Mouse (Mus musculus) ZHBTc4 (cell line): Measurements from ENCODE around the gene Grid1.

Source experiments
- DNase-seq: peaks from one replicate; pipeline ENCODE4 v3.0.0-alpha.2; 2011; ENCODE audit warnings: low read depth, low spot score

The Grid1 gene

DNA sequence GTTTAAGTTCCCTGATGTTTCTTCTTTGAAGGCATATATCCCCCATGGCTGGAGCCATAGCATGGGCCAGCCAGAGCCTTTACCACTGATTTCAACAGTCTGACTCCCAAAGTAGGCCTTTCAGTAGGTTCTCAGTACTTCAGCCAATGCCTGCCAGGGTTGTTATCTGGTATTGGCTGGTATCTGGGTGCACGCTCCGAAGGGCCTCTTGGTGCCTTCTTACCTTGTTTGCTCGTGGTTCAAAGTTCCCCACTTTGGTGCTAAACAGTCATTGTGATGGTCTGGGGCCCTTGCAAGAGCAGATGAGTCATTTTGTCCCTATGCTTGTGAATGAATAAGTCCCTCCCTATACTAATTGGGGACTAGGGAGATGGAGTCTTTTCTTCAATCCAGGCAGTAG, 377.5 kb downstream of the Grid1 start:
- no peak for DNase-seq

DNA sequence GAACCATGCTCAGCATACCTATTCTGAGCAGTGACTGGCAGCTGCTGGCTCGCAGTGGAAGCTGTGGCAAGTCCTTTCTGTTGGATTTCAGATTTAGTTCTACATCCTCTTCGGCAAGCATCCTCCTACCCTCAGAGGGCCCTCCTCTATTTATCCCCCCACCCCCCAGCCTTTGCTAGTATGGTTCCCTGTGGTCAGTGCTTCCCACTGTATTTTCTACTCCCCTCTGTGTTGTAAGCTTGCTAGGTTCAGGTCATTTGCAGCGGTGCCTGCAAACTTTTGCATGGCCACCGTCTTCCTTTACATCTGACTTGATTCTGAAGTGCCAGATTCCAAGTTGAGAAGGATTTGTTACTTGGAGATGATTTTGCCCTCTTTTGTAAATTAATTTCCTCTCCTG, 378.5 kb downstream of the Grid1 start:
- DNase-seq, result no peak

DNA sequence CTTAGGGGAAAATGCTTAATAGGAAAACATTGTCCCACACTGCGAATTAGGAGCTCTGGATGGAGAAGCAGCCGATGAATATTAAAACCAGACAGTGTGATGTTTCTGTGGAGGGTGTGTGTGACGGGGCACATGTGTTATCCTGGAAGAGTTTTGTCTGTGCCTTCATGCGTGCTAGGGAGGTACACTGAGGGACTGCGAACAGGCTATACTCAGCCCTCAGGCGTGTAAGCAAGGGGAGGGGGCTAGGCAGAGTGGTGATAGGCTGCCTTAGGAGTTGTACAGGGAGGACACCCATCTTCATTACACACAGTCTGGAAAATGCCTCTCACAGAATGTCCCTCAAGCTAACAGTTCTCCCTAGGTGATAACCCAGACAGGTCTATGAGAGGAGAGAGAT, 379.0 kb downstream of the Grid1 start:
- DNase-seq, result no peak

DNA sequence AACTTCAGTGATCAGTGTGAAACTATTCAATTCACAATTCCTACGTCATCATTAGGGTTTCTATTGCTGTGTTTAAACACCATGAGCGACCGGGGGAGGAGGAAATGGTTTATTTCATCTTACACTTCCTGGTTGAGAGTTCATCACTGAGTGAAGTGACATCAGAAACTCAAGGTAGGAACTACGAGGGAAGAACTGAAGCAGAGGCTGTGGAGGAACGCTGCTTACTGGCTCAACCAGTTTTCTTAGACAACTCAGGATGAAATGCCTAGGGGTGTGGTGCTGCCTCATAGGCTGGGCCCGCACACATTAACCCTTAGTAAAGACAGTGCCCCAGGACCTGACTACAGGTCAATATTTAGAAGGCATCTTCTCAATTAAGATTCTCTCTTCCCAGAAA, 389.5 kb downstream of the Grid1 start:
- no peak for DNase-seq

DNA sequence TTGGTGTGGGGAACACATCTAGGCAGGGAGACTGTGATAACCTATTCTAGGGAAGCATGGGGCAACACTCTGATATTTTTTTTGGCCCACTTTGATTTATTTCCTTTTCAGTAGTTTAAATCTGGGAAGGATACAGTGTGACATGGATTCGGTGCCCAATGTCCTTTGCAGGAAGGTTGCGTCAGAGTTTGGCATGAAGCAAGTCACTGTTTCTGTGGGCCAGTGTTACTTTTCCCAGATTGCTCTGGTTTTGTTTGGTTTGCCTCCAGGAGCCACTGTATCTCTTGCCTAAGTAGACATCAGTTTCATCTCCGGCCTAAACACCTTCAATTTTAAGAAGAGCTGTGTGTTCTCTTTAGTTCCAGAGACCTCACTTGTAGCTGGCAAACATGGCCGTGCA, 399.1 kb downstream of the Grid1 start:
- DNase-seq, result no peak

DNA sequence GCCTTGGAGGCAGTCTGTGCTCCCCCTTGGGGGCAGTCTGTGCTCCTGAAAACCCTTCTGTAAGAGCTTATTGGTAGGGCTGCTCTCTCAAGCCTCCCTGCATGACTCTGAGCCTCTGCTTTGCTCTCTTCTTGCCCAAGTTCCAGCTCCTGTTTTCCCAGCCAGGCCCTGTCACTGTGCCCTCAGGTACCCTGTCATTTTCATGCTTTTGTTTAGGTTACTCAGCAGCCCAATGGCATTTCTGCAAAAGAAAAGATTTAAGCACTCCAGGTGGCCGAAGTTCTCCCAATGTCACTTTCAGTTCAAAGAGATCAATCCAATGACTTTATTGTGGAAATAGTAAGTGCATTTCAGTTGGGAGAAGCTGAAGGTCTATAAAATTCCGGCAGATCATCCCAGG, 402.3 kb downstream of the Grid1 start:
- DNase-seq, result no peak

DNA sequence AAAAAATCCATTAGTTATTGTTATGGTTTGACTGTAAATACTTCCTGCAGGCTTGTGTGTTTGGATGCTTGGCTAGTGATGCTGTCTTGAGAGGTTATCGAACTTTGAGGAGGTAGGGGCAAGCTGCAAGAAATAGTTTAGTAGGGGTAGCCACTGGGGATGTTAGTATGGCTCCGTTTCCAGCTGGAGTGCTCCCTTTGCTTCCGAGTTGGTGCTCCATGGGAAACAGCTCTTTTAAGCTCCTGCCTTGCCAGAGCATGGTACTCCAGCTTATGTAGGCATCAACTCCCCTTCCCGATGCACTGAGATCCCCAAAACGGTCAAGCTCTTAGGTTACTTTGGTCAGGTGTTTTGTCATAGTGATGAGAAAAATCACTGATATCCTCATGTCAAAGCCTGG, 407.7 kb downstream of the Grid1 start:
- no peak for DNase-seq

DNA sequence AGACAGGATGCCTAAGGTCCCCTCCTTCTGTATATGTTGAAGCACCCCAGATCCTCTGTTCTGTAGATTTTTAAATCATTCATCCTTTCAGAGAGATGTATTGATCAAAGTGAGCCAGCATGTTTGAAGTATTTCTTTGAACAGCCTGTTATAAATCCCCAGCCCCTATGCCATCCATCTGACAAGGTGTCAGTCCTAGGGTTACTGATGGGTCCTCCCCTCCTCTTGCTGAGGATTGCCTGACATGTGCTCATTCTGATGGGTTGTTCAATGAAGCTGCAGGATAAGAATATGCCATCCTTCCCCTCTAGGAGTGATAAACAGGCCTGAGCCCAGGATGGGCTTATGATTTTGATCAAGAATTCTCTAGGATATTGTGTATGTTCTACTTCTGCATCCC, 411.5 kb downstream of the Grid1 start:
- DNase-seq, result no peak

DNA sequence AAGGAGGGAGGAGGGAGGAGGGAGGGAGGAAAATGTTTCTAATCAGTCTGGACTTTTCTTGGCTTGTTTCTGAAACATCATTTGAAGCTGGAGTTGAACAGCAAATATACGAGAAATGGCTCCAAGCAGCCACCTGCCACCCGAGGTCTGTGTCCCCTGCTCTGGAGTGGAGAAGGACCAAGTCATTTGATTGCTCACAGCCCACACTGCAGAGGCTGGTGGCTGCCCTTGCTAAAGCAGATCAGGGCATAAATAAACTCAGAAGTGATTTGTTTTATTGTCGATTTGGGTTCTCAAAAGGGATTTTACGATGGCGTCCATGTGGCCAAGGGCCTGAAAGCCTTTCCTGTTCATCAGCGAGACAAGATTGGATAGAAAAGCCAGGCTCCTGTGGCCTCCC, 423.0 kb downstream of the Grid1 start:
- no peak for DNase-seq

DNA sequence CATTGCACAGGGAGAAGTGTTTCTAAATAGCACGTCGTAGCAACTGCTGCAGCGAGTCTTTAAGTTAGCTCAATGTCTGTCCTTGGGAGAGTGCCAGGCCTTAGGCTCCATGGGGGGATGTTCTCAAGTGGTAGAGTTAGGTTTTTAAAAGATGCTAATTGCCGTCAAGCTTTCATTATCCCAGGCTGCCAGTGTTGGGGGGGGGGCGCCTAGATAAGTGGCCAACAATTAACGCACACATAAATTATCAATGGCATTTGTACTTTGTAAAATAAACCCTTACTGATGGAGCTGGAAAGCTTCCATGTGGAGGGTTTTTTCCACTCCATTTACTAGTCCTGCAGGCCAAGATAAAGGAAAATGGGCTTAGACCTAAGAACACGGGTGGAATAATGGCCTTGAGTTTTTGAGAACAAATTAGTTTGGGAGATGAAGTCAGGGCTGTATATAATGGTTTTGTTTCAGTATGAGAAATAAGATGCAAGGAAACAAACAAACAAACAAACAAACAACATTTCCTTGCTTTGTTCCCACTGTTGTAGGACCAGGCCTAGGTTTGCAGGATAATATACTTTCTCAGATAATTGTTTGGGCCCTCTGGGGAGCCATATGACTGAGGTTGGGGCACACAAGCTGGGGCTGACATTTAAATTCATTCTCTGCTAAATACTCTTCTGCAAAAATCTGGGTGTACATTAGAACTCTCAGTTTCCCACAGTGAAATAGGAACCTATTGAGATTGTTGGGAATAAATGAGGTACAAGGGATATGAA, 425.1 kb downstream of the Grid1 start:
- DNase-seq, result no peak

DNA sequence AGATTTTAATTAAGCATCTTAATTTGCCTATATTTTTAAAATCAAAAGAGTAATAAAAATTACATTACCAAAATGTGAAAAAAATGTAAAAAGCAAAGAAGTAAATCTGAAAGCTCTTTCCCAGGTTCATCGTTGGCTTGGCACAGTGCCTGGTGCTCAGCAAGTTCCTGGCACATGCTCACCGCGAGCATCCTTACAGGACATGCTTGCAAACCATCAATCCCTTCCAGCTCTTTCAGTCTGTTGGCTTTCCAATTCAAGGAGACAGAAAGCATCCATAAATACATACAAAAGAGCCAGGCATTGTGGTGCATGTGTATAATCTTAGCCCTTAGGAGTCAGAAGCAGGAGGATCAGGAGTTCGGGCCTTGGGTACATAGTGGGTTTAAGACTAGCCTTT, 430.5 kb downstream of the Grid1 start:
- no peak for DNase-seq

DNA sequence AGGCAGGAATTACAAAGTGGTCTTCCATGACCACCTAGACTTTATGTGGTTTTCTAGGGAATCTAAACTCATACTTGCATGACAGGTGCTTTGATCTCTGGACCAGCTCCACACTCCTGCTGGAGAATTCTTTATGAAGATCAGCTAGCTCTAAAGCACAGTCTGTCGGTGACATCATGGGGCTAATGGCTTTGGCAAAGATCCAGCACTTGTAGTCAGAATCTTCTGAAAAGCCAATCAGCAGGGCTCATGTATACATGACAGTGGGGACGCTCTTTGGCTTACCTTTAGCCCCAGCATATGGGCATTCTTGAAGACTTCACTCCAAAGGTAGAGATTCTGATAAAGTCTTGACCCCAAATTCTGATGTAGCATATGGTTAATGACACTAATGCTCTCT, 434.6 kb downstream of the Grid1 start:
- no peak for DNase-seq

DNA sequence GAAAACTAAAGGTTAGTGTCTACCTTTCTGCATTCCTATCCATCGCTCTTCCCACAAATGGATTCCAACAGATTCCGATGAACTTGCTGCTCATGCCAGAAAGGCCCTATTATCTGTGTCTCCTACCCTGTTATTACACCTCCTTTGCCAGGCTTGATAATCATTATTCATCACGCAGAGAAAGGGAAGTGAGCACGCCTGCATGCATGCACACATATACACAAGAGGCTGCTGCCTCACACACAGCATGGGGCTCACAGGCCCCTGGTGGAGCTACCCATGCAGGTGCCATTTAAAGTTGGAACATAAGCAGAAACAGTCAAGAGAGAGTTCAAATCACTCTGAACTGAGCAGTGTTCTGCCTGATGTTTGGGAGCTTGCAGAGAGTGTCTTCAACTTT, 450.4 kb downstream of the Grid1 start:
- DNase-seq, result no peak

DNA sequence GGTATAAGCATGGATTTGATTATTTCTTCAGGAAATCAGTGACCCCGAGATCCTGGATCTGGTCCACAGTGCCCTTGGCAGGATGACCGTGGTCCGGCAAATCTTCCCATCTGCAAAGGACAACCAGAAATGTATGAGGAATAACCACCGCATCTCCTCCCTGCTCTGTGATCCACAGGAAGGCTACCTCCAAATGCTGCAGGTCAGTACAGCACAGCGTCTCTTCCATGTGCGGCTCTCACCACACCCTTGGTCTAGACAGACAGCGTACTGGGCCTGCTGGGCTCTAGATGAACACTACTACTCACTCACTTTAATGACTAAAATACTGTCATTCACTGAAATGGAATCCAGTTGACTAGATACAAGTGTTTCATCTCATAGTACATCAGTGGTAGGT, 489.3 kb downstream of the Grid1 start:
- DNase-seq, result no peak

DNA sequence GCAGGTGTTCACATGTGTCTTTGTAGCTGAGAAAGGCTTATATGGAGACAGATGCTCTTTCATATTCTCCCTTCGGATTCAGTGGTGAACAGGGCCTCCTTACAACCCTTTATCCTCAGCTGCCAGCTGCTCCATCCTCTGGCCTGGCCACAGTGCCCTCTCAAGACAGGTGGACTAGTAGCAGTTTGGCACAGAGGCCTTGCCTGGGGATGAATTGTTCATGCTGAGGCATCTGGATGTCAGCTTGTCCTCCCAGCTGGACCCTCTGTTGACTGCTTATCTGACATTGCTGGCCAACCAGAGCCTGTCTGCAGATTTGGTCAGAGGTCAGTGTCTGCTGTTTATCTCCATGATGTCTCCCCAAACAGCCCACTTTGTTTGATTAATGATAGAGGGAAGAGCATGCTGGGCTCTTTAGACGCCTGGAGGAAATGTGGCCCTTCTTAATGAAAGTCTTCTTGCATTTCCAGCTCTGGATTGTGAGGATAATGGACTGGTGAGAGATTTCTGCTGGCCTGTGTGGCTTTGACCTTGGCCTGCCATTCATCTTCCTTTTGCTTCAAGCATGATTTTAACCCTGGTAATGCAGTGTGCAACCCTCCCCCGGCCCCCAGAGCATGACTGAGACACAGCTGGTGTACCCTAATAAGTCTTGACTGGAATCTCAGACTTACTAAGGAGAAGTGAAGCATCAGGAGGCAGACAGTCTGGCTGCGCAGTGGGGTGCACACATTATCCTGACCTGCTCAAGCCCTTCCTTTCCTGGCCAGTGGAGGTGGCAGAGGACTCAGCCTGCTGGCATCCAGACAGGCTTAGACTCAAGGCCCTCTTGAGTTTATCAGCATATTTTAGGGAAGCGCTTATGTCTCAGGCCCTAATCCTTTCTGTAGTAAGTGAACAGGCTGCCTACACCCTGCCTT, 493.7 kb downstream of the Grid1 start:
- no peak for DNase-seq

DNA sequence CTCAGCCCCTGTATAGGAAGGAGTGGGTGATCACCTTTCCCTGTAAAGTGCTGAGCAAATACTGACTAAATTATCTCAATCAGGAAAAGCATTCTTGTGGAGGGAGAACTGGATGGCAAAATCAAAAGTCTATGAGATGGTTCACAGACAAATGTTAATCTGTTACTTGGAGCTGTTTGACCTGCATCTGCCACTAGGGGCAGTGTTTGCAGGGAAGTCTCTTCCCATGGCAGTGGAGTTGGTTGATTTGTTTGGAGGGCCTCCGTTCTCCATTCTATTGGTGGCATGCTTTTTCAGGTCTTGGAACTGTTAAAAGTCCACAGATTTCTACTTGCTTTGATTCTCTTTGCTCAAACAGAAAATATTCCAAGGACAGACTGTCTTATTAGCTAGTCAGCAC, 506.4 kb downstream of the Grid1 start:
- DNase-seq, result peak; percentile 63

DNA sequence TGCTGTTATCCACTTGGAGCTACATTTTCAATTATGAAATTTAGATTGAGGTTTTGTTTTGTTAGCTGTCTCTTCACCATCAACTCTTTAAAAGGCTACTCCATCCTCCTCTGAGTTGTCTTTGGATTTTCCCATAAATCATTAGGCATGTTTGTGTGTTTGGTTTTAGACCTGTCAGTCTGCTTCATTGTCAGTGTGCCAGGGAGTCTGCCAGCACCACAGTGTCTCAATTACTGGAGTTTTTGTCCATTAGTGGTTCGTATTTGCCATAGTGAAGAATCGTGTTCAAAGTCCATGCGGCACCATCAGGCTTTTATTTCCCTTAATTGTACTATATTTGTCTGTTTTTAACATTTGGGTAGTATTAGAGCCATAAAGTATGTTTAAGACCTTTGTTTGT, 516.7 kb downstream of the Grid1 start:
- no peak for DNase-seq

DNA sequence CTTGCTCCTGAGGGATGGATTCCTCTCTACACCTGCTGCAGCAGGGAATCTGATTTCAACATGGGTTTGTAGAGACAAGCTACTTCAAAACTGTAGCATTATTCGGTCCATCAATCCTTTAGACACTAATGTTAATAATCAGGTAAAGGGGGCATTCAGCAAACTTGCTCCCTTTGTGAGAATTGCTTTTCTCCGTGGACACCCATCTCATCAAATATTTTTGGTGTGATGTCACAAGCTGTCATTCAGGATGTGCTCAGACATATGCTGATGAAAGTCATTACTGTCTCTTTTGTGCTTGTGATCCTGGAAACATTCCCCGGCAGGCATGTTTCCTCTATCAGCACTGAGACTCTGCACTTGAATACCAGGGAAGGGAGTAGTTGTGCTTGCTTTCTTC, 536.1 kb downstream of the Grid1 start:
- DNase-seq, result no peak

DNA sequence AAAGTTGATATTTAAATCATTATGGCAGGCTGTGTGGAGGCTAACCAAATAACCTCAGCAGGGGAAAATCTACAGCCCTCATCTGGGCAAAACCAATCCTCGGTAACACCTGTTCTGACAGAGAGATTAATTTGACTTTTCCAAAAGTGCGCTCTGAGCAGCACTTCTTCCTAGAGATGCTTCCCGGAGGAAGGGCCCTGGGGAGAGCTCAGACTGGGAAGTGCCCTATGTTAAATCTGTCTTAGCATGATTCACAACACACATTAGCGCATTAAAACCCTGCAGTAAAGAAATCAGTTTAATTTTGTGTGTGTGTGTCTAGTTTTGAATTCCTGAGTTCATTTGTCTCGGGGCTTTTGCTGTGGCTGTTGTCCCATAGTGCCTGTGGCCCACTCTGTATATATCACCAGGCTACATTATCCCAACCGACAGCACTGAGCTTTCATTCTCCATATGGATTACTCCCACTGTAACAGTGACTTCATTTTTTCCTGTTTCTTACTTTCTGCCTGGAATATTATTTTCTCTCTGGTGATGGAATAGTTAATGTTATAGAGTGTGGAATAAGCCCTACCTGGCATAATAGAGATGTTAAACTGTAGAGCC, 536.7 kb downstream of the Grid1 start:
- no peak for DNase-seq

DNA sequence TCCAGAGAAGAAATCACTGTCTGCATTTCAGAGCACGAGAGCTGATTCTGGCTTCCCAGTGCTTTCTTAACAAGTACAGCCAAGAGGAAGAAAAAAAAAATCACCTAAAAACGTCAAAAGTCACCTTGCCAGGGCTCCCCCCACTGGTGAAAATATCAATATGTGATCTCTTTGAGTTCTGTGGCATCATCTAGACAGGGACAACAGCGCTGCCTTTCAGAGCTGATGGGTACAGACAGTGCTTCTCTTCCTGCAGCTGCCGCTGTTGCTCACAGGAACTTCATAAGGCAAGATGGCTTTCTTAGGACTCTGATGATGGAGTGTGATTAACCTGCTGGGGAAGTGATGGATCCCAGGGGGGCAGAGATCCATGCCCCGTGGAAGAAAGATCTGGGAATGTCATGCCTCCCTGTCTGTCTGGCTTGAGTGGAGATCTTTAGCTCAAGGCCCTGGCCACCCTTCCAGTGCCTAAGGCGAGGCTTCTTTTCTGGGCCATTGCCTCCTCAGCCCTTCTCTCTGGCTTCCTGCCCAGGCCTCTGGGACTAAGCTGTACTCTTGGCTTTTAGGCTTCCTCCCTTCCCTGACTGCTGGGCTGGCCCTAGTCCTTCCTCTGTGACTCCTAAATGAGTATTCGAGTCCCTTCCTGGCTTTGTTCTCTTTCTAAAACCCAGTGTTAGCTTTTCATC, 538.4 kb downstream of the Grid1 start:
- peak; percentile 4 for DNase-seq

DNA sequence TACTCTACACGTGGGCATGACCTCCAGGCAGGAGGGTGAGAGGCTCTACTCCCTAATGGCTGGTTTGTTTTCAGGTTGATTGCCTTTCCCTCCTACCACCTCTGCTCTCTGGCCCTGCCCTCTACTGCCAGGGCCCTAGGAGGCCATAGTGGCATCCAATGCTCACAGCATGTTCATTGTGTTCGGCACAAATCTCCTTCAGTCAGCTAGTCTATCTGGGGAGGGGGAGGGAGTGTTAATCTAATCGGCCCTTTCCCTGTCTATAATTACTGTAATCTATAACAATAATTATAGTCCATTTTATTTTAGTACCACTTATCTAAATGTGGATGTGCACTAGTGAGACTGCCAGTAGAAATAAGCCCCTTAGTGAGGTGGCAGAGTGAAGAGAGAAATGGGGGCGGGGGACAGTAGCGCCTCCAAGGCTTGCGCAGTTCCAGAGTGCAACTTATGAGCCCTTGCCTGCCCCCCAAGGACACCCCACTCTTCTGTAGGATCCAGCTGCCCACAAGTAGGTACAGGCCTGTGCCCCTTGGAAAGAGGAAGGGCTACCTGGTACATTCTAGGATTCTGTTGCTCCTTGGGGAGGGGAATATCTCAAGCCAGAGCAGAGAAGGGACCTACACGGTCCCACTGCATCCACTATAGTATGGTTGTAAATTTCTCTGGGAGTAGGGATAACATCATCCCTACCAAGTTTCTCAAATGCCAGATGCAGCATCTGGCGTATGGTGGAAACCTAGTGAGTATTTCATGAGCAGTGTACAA, 545.5 kb downstream of the Grid1 start:
- no peak for DNase-seq
